Comparison of ENCODE assay signal across 8 mouse cellular contexts in the genomic region with DNA sequence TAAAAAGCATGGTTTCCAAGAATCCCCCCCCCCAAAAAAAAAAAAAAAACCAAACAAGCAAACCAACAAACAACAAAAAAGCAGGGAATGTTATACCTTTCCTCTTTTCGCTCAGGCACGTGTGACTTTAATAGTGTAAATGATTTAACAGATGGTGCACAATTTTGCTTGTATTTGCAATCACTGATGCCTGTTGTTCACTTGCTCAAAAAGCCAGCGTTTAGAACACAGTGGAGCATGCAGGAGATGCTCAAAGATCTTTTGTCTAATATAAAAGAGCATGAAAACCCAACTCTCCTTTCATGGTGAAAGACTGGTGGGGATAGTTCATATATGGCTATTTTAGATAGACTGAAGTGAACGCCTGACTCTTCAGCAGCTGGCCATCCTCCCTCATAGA. TPM values are rescaled to one million over a fixed set of nuclear protein-coding genes. Genes with fewer than 3 reads are reported as not detected.
DNase-seq lines count a peak whose midpoint lies in the region; ATAC-seq and TF ChIP-seq lines count a peak whose summit lies in the region.

No protein-coding gene starts in this region.

- DNase-seq in heart, adult 2 months: no peak
- DNase-seq in testis, postnatal 14 days (ENCODE audit: low spot score): peak; percentile 0
- DNase-seq in testis, postnatal 10 days (ENCODE audit: low spot score): no peak
- no peak for DNase-seq in urinary bladder, adult 2 months (ENCODE audit: low spot score)
- DNase-seq in embryo, embryonic 10 days (ENCODE audit: low spot score): no peak
- no peak for DNase-seq in left cerebral cortex, adult 9 months (ENCODE audit: low spot score in 2 of 2)

- no peak for TF ChIP-seq CTCF in heart, adult 2 months (IDR thresholded peaks at IDR 0.05)

- H3K4me3 ChIP-seq in heart, embryonic 15.5 days: 0 out of 2 replicates have a peak overlapping the region, but pooled peaks have one; percentile 82
- no peak overlapping the region for H3K4me3 ChIP-seq in heart, adult 2 months
- no peak overlapping the region for H3K4me3 ChIP-seq in intestine, embryonic 16.5 days (ENCODE audit: low read length)

- intact Hi-C loops in heart, adult 2 months (cut with DNase I): no loop called here

- 58% methylated on average over 4 of the region's 4 CpGs for WGBS in heart, embryonic 15.5 days
- 48% methylated on average over 4 of the region's 4 CpGs for WGBS in heart, adult 2 months
- 54% methylated on average over 4 of the region's 4 CpGs for WGBS in intestine, embryonic 16.5 days

- peak overlapping the region; percentile 100 for H3K4me2 ChIP-seq in heart, embryonic 15.5 days
- H3K4me2 ChIP-seq in intestine, embryonic 16.5 days (ENCODE audit: low read depth, low read length): peak overlapping the region; percentile 95

- H3K36me3 ChIP-seq in heart, embryonic 15.5 days: no peaks in the 10 kb centered on the region
- H3K36me3 ChIP-seq in heart, adult 2 months (ENCODE audit: control insufficient read depth, insufficient read depth, low read length): no peaks in the 10 kb centered on the region
- no peaks in the 10 kb centered on the region for H3K36me3 ChIP-seq in intestine, embryonic 16.5 days (ENCODE audit: control insufficient read depth, insufficient read depth, low read length)

- no peak for TF ChIP-seq EP300 in heart, adult 2 months (IDR thresholded peaks at IDR 0.05; ENCODE audit: insufficient read depth, low read depth, low read length)

- H3K27me3 ChIP-seq in heart, embryonic 15.5 days: peaks cover 43% of the 10 kb centered on the region
- peaks cover 15% of the 10 kb centered on the region for H3K27me3 ChIP-seq in heart, adult 2 months (ENCODE audit: control insufficient read depth, insufficient read depth, low read length)
- H3K27me3 ChIP-seq in intestine, embryonic 16.5 days (replicated peaks; ENCODE audit: control insufficient read depth, insufficient read depth, low read length): peaks cover 11% of the 10 kb centered on the region; the same call in 1 of the 2 replicates

- no peak for TF ChIP-seq POLR2A in heart, adult 2 months (IDR thresholded peaks at IDR 0.05; ENCODE audit: insufficient read depth, low read depth, low read length)

- peaks cover 14% of the 10 kb centered on the region; the same call in 1 of the 2 replicates for H3K4me1 ChIP-seq in heart, embryonic 15.5 days (replicated peaks)
- H3K4me1 ChIP-seq in heart, adult 2 months (ENCODE audit: control insufficient read depth, insufficient read depth, low read length): no peaks in the 10 kb centered on the region
- peaks cover 3% of the 10 kb centered on the region; the same call in 1 of the 2 replicates for H3K4me1 ChIP-seq in intestine, embryonic 16.5 days (ENCODE audit: control insufficient read depth, insufficient read depth, low read length)

- no peaks in the 10 kb centered on the region for H3K79me2 ChIP-seq in heart, adult 2 months (replicated peaks; ENCODE audit: control insufficient read depth, insufficient read depth, low read length)

- no peak overlapping the region for H3K27ac ChIP-seq in heart, embryonic 15.5 days
- no peak overlapping the region for H3K27ac ChIP-seq in heart, adult 2 months
- H3K27ac ChIP-seq in intestine, embryonic 16.5 days (ENCODE audit: low read length): no peak overlapping the region

- no peaks in the 10 kb centered on the region for H3K9me3 ChIP-seq in heart, embryonic 15.5 days (replicated peaks)
- no peaks in the 10 kb centered on the region for H3K9me3 ChIP-seq in intestine, embryonic 16.5 days (ENCODE audit: control insufficient read depth, low read length)

- no peak overlapping the region for H3K9ac ChIP-seq in heart, embryonic 15.5 days
- H3K9ac ChIP-seq in heart, adult 2 months (ENCODE audit: low read depth, low read length): no peak overlapping the region
- H3K9ac ChIP-seq in intestine, embryonic 16.5 days (ENCODE audit: low read depth, low read length): no peak overlapping the region

- no peak for ATAC-seq in heart, embryonic 15.5 days (replicated peaks; ENCODE audit: insufficient number of reproducible peaks, insufficient read depth, low FRiP score, low read depth)
- ATAC-seq in intestine, embryonic 16.5 days: no peak

RNA-seq across cellular contexts. Expression of gene Slain1, which starts 0.7 kb away (rescaled TPM):
- polyA plus RNA-seq in heart, embryonic 15.5 days (2015; fragmentation: Nextera tagmentation; extraction: Ambion mirVana): 0.39 and 1.0 TPM in 2 replicates
- total RNA-seq in heart, adult 2 months (2021): under 1 TPM; 0.10 to 0.41 TPM
- polyA plus RNA-seq in heart, adult 2 months (2012; rRNA removed): 0.38 and 0.43 TPM in 2 replicates
- polyA plus RNA-seq in intestine, embryonic 16.5 days (2015; fragmentation: Nextera tagmentation; extraction: Ambion mirVana): 0.57 and 0.71 TPM in 2 replicates
- polyA plus RNA-seq in urinary bladder, adult 2 months (2012; rRNA removed): 1.0 and 1.1 TPM in 2 replicates
